Mouse (Mus musculus) forebrain, embryonic 15.5 days (tissue): ENCODE data around the gene Fpr-rs4. TPM values are rescaled to one million over a fixed set of nuclear protein-coding genes. Genes with fewer than 3 reads are reported as not detected.
"Not testable (repeated sequence)": the region's sequence is repeated elsewhere in the genome, so short reads cannot be mapped to it uniquely, and the experiment has no call there.

ENCODE experiments used
- ATAC-seq: fragments of 200-750 bp; cut with Nextera tagmentation; replicated peaks from 2 replicates; pipeline ENCODE4 v1.8.0; 2017; ENCODE audit warnings: mild to moderate bottlenecking, moderate TSS enrichment, moderate library complexity
- H3K27ac ChIP-seq: fragments of 300-500 bp; sonication (generic); replicated peaks from 2 replicates; pipeline ENCODE4 v1.5.1; 2015; ENCODE audit warnings: mild to moderate bottlenecking, inconsistent platforms
- H3K27me3 ChIP-seq: fragments of 300-500 bp; sonication (generic); 2 replicates; pipeline ENCODE4 v1.6.1; 2015; ENCODE audit warnings: inconsistent platforms
- H3K36me3 ChIP-seq: fragments of 300-500 bp; sonication (generic); 2 replicates; pipeline ENCODE4 v1.6.1; 2015; ENCODE audit warnings: mild to moderate bottlenecking, inconsistent platforms
- H3K4me1 ChIP-seq: fragments of 300-500 bp; sonication (generic); 2 replicates; pipeline ENCODE4 v1.6.1; 2015; ENCODE audit warnings: inconsistent platforms
- H3K4me2 ChIP-seq: fragments of 300-500 bp; sonication (generic); replicated peaks from 2 replicates; pipeline ENCODE4 v1.6.1; 2015; ENCODE audit warnings: mild to moderate bottlenecking, inconsistent platforms
- H3K4me3 ChIP-seq: fragments of 300-500 bp; sonication (generic); 2 replicates; pipeline ENCODE4 v1.5.1; 2015; ENCODE audit warnings: mild to moderate bottlenecking, inconsistent platforms
- H3K9ac ChIP-seq: fragments of 300-500 bp; sonication (generic); replicated peaks from 2 replicates; pipeline ENCODE4 v1.6.1; 2015; ENCODE audit warnings: mild to moderate bottlenecking, inconsistent platforms
- H3K9me3 ChIP-seq: fragments of 300-500 bp; sonication (generic); 2 replicates; pipeline ENCODE4 v1.6.1; 2016; ENCODE audit warnings: inconsistent platforms
- WGBS: fragments of 180-500 bp; shearing (Covaris S2); methylation state at CpG from one replicate; pipeline ENCODE4 v1.1.7; 2015; ENCODE audit warnings: mixed read lengths; 5-methylcytosine and 5-hydroxymethylcytosine counted together
- polyA plus RNA-seq: library from polyadenylated mRNA; unstranded; fragments of >200 nt; fragmentation: Nextera tagmentation; extraction: Ambion mirVana; gene quantifications from 2 replicates; pipeline ENCODE4 v1.2.1, GENCODE M21; 2015

The Fpr-rs4 gene
- polyA plus RNA-seq = not detected in 2 replicates

DNA sequence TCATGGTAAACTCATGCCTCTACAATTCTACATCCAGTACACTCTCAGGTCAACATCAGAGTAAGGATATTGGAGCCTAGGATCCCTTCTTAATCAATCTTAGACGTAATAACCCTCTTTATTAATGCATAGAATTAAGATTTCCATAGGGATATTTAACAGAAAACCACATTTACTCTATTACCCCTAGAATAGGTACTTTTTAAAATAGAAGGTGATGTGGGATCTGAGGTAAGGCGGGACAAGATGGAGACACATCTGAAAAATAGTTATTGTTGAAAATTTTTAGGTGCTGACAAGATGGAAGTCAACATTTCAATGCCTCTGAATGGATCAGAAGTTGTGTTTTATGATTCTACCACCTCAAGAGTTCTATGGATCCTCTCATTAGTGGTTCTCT is at the start of gene Fpr-rs4:
Fpr-rs4 (plus strand) TSS at position 301 of the 400 bp plus-strand sequence.
- Histone ChIP-seq H3K9me3 (0 out of 2 replicates have a peak, but pooled peaks cover 2% of the 10 kb centered on the region), H3K36me3 (no peaks in the 10 kb centered on the region), H3K4me2 (no peak within 1 kb of the TSS), H3K27ac (no peak within 1 kb of the TSS), H3K9ac (no peak within 1 kb of the TSS), H3K4me3 (no peak within 1 kb of the TSS), H3K4me1 (no peaks in the 10 kb centered on the region), H3K27me3 (no peaks in the 10 kb centered on the region)
- ATAC-seq = no peak
- 61% methylated on average over 2 of the region's 2 CpGs for WGBS

DNA sequence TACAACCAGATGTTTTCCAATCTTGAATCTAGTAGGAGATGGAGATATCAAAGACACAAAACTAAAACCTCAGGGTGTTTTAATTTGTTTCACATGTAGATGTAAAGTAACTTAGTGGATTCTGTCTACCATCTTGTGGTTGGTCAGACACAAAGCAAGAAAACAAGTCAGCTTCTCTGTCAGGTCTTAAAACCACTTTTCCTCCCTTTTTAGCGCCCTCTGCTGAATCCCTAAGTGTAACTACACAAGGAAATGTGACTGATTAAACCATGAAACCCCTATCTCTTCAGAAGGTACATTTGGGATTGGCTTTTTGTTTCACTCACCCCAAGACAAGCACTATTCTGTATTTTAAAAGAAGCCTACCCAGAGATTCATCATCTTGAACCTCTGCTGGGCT is 48.1 kb upstream of the Fpr-rs4 start:
- 6% methylated on average over 1 of the region's 1 CpGs for WGBS
- H3K9me3 ChIP-seq = peaks cover 1% of the 10 kb centered on the region; the same call in 1 of the 2 replicates
- ATAC-seq = no peak

GRCm38 (mm10) chr17:17981232-17981631 is 40.3 kb upstream of the Fpr-rs4 start:
- not testable (repeated sequence) for H3K9ac ChIP-seq, H3K27me3 ChIP-seq, H3K36me3 ChIP-seq, H3K4me1 ChIP-seq, H3K4me3 ChIP-seq, ATAC-seq, H3K27ac ChIP-seq, H3K9me3 ChIP-seq, H3K4me2 ChIP-seq
- WGBS = 80% methylated on average over 2 of the region's 2 CpGs

More for the DNA sequence above, 48.1 kb upstream of the Fpr-rs4 start:
- H3K36me3 ChIP-seq = no peaks in the 10 kb centered on the region
- H3K4me3 ChIP-seq = no peak overlapping the region
- H3K27ac ChIP-seq = no peak overlapping the region
- H3K27me3 ChIP-seq = no peaks in the 10 kb centered on the region
- no peak overlapping the region for H3K9ac ChIP-seq
- no peak overlapping the region for H3K4me2 ChIP-seq
- H3K4me1 ChIP-seq = no peaks in the 10 kb centered on the region

GRCm38 (mm10) chr17:18004752-18005151 is 16.8 kb upstream of the Fpr-rs4 start:
- Histone ChIP-seq H3K4me2 (no peak overlapping the region), H3K9ac (no peak overlapping the region), H3K36me3 (no peaks in the 10 kb centered on the region), H3K27me3 (no peaks in the 10 kb centered on the region), H3K9me3 (no peaks in the 10 kb centered on the region), H3K4me3 (no peak overlapping the region), H3K27ac (no peak overlapping the region), H3K4me1 (no peaks in the 10 kb centered on the region)
- no peak for ATAC-seq
- WGBS = 92% methylated on average over 1 of the region's 1 CpGs

DNA sequence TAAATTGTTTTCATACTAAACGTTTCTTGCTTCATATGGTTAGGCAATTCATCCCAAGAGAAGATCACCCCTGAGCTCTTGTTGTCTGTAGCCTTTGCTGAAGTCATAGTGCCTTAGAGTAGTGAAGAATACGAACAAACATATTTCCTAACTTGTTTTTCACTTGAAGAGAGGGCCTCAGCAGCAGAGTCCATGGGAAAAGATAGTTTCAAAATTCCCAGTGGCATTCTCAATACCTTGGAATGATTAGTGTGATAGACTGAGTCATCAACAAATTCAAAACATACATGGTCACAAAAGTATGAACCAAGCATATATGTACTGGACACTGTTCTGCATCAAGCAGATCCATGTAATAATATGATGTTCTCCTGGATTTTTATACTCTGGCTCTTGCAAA is 27.6 kb downstream of the Fpr-rs4 start, which contains the start of gene Vmn2r124:
Vmn2r124 (plus strand) TSS at position 301 of the 400 bp plus-strand sequence.
- no peaks in the 10 kb centered on the region for H3K4me1 ChIP-seq
- H3K4me3 ChIP-seq = no peak within 1 kb of the TSS
- no peak within 1 kb of the TSS for H3K9ac ChIP-seq
- no peak within 1 kb of the TSS for H3K27ac ChIP-seq
- no peak within 1 kb of the TSS for H3K4me2 ChIP-seq
- no peak for ATAC-seq
- 0 out of 2 replicates have a peak, but pooled peaks cover 4% of the 10 kb centered on the region for H3K9me3 ChIP-seq
- H3K27me3 ChIP-seq = no peaks in the 10 kb centered on the region
- no peaks in the 10 kb centered on the region for H3K36me3 ChIP-seq
- WGBS = 50% methylated on average over 2 of the region's 2 CpGs

Other genes with a start within 250 kb of the Fpr-rs4 start
- 26.8 and 27.1 TPM in 2 replicates for gene Spaca6, start 194.6 kb upstream of the Fpr-rs4 start, polyA plus RNA-seq
- gene Has1, start 166.5 kb upstream of the Fpr-rs4 start, polyA plus RNA-seq = 0.64 and 0.71 TPM in 2 replicates
- gene Fpr1, start 137.8 kb upstream of the Fpr-rs4 start, polyA plus RNA-seq = not detected in 2 replicates
- gene Fpr2, start 133.9 kb upstream of the Fpr-rs4 start, polyA plus RNA-seq = not detected in 2 replicates
- gene Fpr3, start 133.9 kb upstream of the Fpr-rs4 start, polyA plus RNA-seq = not detected in 2 replicates
- gene Vmn2r124, start 27.7 kb downstream of the Fpr-rs4 start, polyA plus RNA-seq = not detected in 2 replicates
- gene Vmn2r91, start 63.3 kb downstream of the Fpr-rs4 start, polyA plus RNA-seq = not detected in 2 replicates
- gene Vmn2r92, start 130.2 kb downstream of the Fpr-rs4 start, polyA plus RNA-seq = not detected in 2 replicates